Mouse (Mus musculus) mature B cell (primary cell): Measurements from ENCODE around the gene Krtap29-1.

Experiments used
- in situ Hi-C: fragments of 300-500 bp; cut with MboI; formaldehyde crosslinking; loops from 2 replicates; pipeline ENCODE4 v1.14.3; 2019

Gene Krtap29-1

GRCm38 (mm10) chr11:99978953-99979352 lies at the start of gene Krtap29-1:
Krtap29-1 (minus strand) TSS chr11:99979053.
- in situ Hi-C loops = no loop called here

- in situ Hi-C loops = no loop called here
Measured at GRCm38 (mm10) chr11:100021438-100021837, 42.6 kb upstream of the Krtap29-1 start.

- in situ Hi-C loops = no loop called here
Measured at GRCm38 (mm10) chr11:100019466-100019865, 40.6 kb upstream of the Krtap29-1 start.

GRCm38 (mm10) chr11:100016112-100016511 lies 37.3 kb upstream of the Krtap29-1 start, which contains the start of gene Krt33a:
Krt33a (minus strand) TSS chr11:100016212.
- in situ Hi-C loops = no loop called here

- in situ Hi-C loops = no loop called here
Measured at GRCm38 (mm10) chr11:100013691-100014171, 34.9 kb upstream of the Krtap29-1 start.

- in situ Hi-C loops = no loop called here
Measured at GRCm38 (mm10) chr11:100010682-100011081, 31.8 kb upstream of the Krtap29-1 start.

GRCm38 (mm10) chr11:100008336-100008735 lies 29.5 kb upstream of the Krtap29-1 start:
- in situ Hi-C loops = no loop called here

- in situ Hi-C loops = no loop called here
Measured at GRCm38 (mm10) chr11:100006624-100007023, 27.8 kb upstream of the Krtap29-1 start.

- in situ Hi-C loops = no loop called here
Measured at GRCm38 (mm10) chr11:100005905-100006304, 27.1 kb upstream of the Krtap29-1 start.

GRCm38 (mm10) chr11:100004846-100005245 lies 26.0 kb upstream of the Krtap29-1 start:
- in situ Hi-C loops = no loop called here

- in situ Hi-C loops = no loop called here
Measured at GRCm38 (mm10) chr11:99999091-99999490, 20.2 kb upstream of the Krtap29-1 start.

- in situ Hi-C loops = no loop called here
Measured at GRCm38 (mm10) chr11:99994384-99994661, 15.5 kb upstream of the Krtap29-1 start.

- in situ Hi-C loops = no loop called here
Measured at GRCm38 (mm10) chr11:99993620-99994383, 14.9 kb upstream of the Krtap29-1 start, which contains the start of gene Krtap17-1. Krtap17-1 (minus strand) TSS chr11:99993994.

- in situ Hi-C loops = no loop called here
Measured at GRCm38 (mm10) chr11:99990571-99990970, 11.7 kb upstream of the Krtap29-1 start.

- in situ Hi-C loops = no loop called here
Measured at GRCm38 (mm10) chr11:99989881-99990405, 11.1 kb upstream of the Krtap29-1 start.

GRCm38 (mm10) chr11:99988530-99988929 lies 9.7 kb upstream of the Krtap29-1 start:
- in situ Hi-C loops = no loop called here

- in situ Hi-C loops = no loop called here
Measured at GRCm38 (mm10) chr11:99986180-99986647, 7.4 kb upstream of the Krtap29-1 start, which contains the start of gene Krtap16-1. Krtap16-1 (minus strand) TSS chr11:99986597.

- in situ Hi-C loops = no loop called here
Measured at GRCm38 (mm10) chr11:99985291-99986092, 6.6 kb upstream of the Krtap29-1 start.

- in situ Hi-C loops = no loop called here
Measured at GRCm38 (mm10) chr11:99983442-99983841, 4.6 kb upstream of the Krtap29-1 start.

- in situ Hi-C loops = no loop called here
Measured at GRCm38 (mm10) chr11:99982731-99983130, 3.9 kb upstream of the Krtap29-1 start.

GRCm38 (mm10) chr11:99965961-99966360 lies 12.9 kb downstream of the Krtap29-1 start:
- in situ Hi-C loops = no loop called here

GRCm38 (mm10) chr11:99964213-99964612 lies 14.6 kb downstream of the Krtap29-1 start:
- in situ Hi-C loops = no loop called here
